Mouse (Mus musculus): ENCODE data around the gene Dbr1. TPM values are rescaled to one million over a fixed set of nuclear protein-coding genes. Genes with fewer than 3 reads are reported as not detected.

Gene Dbr1
- total RNA-seq (2014; rRNA removed; ENCODE audit: low replicate concordance) (11.3 and 14.8 TPM in 2 replicates), polyA plus RNA-seq (2015; fragmentation: Nextera tagmentation; extraction: Ambion mirVana) (9.9 and 11.6 TPM in 2 replicates)

- WGBS, result under 1% methylated on average over 57 of the region's 57 CpGs
Measured at GRCm38 (mm10) chr9:99575677-99576480, at the start of gene Dbr1. Gene Dbr1, plus strand, starts transcription at chr9:99575799.

DNA sequence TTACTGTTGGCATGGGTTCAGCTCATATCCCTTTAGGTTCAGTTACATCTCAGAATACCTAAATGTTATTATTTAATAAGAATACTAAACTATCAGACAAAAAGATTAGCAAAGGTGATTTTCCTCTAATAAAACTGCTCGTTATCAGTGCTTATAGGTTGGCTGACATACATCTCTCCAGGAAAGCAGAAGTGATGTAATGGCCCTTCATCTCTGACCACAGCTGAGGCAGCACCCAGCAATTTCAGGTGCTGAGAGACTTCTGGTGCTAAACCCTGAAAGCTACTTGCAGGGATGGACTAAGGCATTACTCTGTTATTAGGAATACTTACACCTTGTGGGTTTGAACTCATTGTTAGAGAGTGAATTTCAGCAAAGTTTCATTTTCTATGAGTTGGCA is 43.7 kb upstream of the Dbr1 start:
- no peak for ATAC-seq (ENCODE audit: insufficient read depth, low read depth)
- Histone ChIP-seq H3K4me2 (ENCODE audit: low read depth, low read length) (no peak overlapping the region), H3K27ac (ENCODE audit: low read depth) (no peak overlapping the region), H3K4me3 (ENCODE audit: low read depth, low read length) (no peak overlapping the region), H3K4me1 (ENCODE audit: control insufficient read depth, insufficient read depth) (no peaks in the 10 kb centered on the region), H3K9ac (replicated peaks; ENCODE audit: low read depth, low read length) (no peak overlapping the region), H3K36me3 (replicated peaks; ENCODE audit: control insufficient read depth, insufficient read depth, low read length) (peaks cover 74% of the 10 kb centered on the region), H3K27me3 (ENCODE audit: control insufficient read depth, insufficient read depth, low read length) (no peaks in the 10 kb centered on the region), H3K9me3 (replicated peaks; ENCODE audit: control insufficient read depth, low read length) (no peaks in the 10 kb centered on the region)
- TF ChIP-seq EP300 (IDR thresholded peaks at IDR 0.05; ENCODE audit: low read depth) (no peak), CTCF (IDR thresholded peaks at IDR 0.05; ENCODE audit: low read depth) (no peak)
- DNase-seq (ENCODE audit: low spot score), result no peak
- 85% methylated on average over 1 of the region's 1 CpGs for WGBS

More at GRCm38 (mm10) chr9:99575677-99576480, at the start of gene Dbr1:
- Histone ChIP-seq H3K36me3 (replicated peaks; ENCODE audit: control insufficient read depth, insufficient read depth, low read length) (peaks cover 13% of the 10 kb centered on the region; the same call in 1 of the 2 replicates), H3K9ac (replicated peaks; ENCODE audit: low read depth, low read length) (peak within 1 kb of the TSS; percentile 86), H3K27me3 (ENCODE audit: control insufficient read depth, insufficient read depth, low read length) (no peaks in the 10 kb centered on the region), H3K4me2 (ENCODE audit: low read depth, low read length) (peak within 1 kb of the TSS; percentile 66), H3K27ac (ENCODE audit: low read depth) (peak within 1 kb of the TSS; percentile 71), H3K9me3 (replicated peaks; ENCODE audit: control insufficient read depth, low read length) (no peaks in the 10 kb centered on the region), H3K4me3 (ENCODE audit: low read depth, low read length) (peak within 1 kb of the TSS; percentile 84), H3K4me1 (ENCODE audit: control insufficient read depth, insufficient read depth) (no peaks in the 10 kb centered on the region)
- ATAC-seq (ENCODE audit: insufficient read depth, low read depth), result peak; percentile 97
- DNase-seq (ENCODE audit: low spot score), result peak; percentile 92
- no peak for TF ChIP-seq CTCF (IDR thresholded peaks at IDR 0.05; ENCODE audit: low read depth)
- TF ChIP-seq EP300 (IDR thresholded peaks at IDR 0.05; ENCODE audit: low read depth), result peak; percentile 92

DNA sequence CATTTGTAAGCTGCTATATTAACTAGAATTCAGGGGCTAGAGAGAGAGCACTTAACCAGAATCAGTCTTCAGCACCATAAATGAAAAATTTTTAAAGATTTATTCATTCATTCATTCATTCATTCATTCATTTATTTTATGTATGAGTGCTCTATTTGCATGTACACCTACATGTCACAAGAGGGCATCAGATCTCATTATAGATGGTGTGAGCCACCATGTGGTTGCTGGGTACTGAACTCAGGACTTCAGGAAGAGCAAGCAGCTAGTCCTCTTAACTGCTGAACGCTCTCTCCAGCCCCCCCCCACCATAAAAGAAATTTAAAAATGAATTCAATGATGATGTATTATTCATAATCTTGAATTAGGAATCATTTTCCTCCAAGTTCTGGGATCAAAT is 29.3 kb upstream of the Dbr1 start:
- Histone ChIP-seq H3K27ac (ENCODE audit: low read depth) (no peak overlapping the region), H3K27me3 (ENCODE audit: control insufficient read depth, insufficient read depth, low read length) (no peaks in the 10 kb centered on the region), H3K36me3 (replicated peaks; ENCODE audit: control insufficient read depth, insufficient read depth, low read length) (no peaks in the 10 kb centered on the region), H3K9ac (replicated peaks; ENCODE audit: low read depth, low read length) (no peak overlapping the region), H3K4me1 (ENCODE audit: control insufficient read depth, insufficient read depth) (no peaks in the 10 kb centered on the region), H3K9me3 (replicated peaks; ENCODE audit: control insufficient read depth, low read length) (no peaks in the 10 kb centered on the region), H3K4me3 (ENCODE audit: low read depth, low read length) (no peak overlapping the region), H3K4me2 (ENCODE audit: low read depth, low read length) (no peak overlapping the region)
- 83% methylated on average over 1 of the region's 1 CpGs for WGBS
- no peak for ATAC-seq (ENCODE audit: insufficient read depth, low read depth)
- DNase-seq (ENCODE audit: low spot score), result no peak
- TF ChIP-seq CTCF (IDR thresholded peaks at IDR 0.05; ENCODE audit: low read depth) (0 out of 2 replicates have a peak, but pooled peaks have one; percentile 6), EP300 (IDR thresholded peaks at IDR 0.05; ENCODE audit: low read depth) (no peak)

- H3K4me1 ChIP-seq (ENCODE audit: control insufficient read depth, insufficient read depth), result no peaks in the 10 kb centered on the region
- no peaks in the 10 kb centered on the region for H3K9me3 ChIP-seq (replicated peaks; ENCODE audit: control insufficient read depth, low read length)
- DNase-seq (ENCODE audit: low spot score) (no peak), ATAC-seq (ENCODE audit: insufficient read depth, low read depth) (no peak)
- no peak overlapping the region for H3K9ac ChIP-seq (replicated peaks; ENCODE audit: low read depth, low read length)
- no peak overlapping the region for H3K27ac ChIP-seq (ENCODE audit: low read depth)
- H3K36me3 ChIP-seq (replicated peaks; ENCODE audit: control insufficient read depth, insufficient read depth, low read length), result no peaks in the 10 kb centered on the region
- no peak for TF ChIP-seq EP300 (IDR thresholded peaks at IDR 0.05; ENCODE audit: low read depth)
- no peak for TF ChIP-seq CTCF (IDR thresholded peaks at IDR 0.05; ENCODE audit: low read depth)
- H3K4me2 ChIP-seq (ENCODE audit: low read depth, low read length), result no peak overlapping the region
- H3K4me3 ChIP-seq (ENCODE audit: low read depth, low read length), result no peak overlapping the region
- H3K27me3 ChIP-seq (ENCODE audit: control insufficient read depth, insufficient read depth, low read length), result no peaks in the 10 kb centered on the region
- WGBS, result 80% methylated on average over 2 of the region's 2 CpGs
Measured at GRCm38 (mm10) chr9:99552068-99552467, 23.5 kb upstream of the Dbr1 start.

DNA sequence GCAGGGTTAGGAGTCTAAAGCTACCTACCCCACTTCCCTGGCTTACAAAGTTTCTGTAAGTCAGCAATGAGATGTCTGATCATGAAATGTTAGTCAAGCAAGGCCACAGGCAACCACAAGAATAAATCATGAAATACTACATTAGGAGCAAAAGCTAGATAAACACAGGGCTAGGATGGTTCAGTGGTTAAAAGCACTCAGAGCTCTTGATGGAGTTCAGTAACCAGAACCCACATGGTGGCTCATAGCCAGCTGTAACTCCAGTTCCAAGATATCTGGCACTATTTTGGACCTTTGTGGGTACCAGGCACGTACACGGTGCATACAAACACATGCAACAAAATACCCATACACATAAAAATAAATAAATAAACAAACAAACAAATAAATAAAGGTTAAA is 22.6 kb upstream of the Dbr1 start:
- 37% methylated on average over 2 of the region's 2 CpGs for WGBS
- no peak for DNase-seq (ENCODE audit: low spot score)

More for the DNA sequence above, 22.6 kb upstream of the Dbr1 start:
- no peak overlapping the region for H3K9ac ChIP-seq (replicated peaks; ENCODE audit: low read depth, low read length)
- H3K36me3 ChIP-seq (replicated peaks; ENCODE audit: control insufficient read depth, insufficient read depth, low read length), result no peaks in the 10 kb centered on the region
- no peak overlapping the region for H3K4me3 ChIP-seq (ENCODE audit: low read depth, low read length)
- H3K27ac ChIP-seq (ENCODE audit: low read depth), result no peak overlapping the region
- no peak for ATAC-seq (ENCODE audit: insufficient read depth, low read depth)
- no peaks in the 10 kb centered on the region for H3K9me3 ChIP-seq (replicated peaks; ENCODE audit: control insufficient read depth, low read length)
- TF ChIP-seq EP300 (IDR thresholded peaks at IDR 0.05; ENCODE audit: low read depth) (no peak), CTCF (IDR thresholded peaks at IDR 0.05; ENCODE audit: low read depth) (no peak)
- H3K27me3 ChIP-seq (ENCODE audit: control insufficient read depth, insufficient read depth, low read length), result no peaks in the 10 kb centered on the region
- no peak overlapping the region for H3K4me2 ChIP-seq (ENCODE audit: low read depth, low read length)
- H3K4me1 ChIP-seq (ENCODE audit: control insufficient read depth, insufficient read depth), result no peaks in the 10 kb centered on the region

Measured in heart, postnatal 0 days (tissue).